Mouse (Mus musculus) liver, embryonic 15.5 days (tissue): ENCODE results near the gene Crip2. TPM values are rescaled to one million over a fixed set of nuclear protein-coding genes. Genes with fewer than 3 reads are reported as not detected.

Experiments used
- ATAC-seq: fragments of 200-750 bp; cut with Nextera tagmentation; 2 replicates; pipeline ENCODE4 v1.8.0; 2017; ENCODE audit warnings: moderate number of reproducible peaks, mild to moderate bottlenecking, moderate library complexity; ENCODE audit not compliant: insufficient read depth
- H3K27ac ChIP-seq: fragments of 300-500 bp; sonication (generic); replicated peaks from 2 replicates; pipeline ENCODE4 v1.5.1; 2015; ENCODE audit warnings: mild to moderate bottlenecking, inconsistent platforms
- H3K27me3 ChIP-seq: fragments of 300-500 bp; sonication (generic); 2 replicates; pipeline ENCODE4 v1.6.1; 2015; ENCODE audit warnings: mild to moderate bottlenecking, inconsistent platforms
- H3K36me3 ChIP-seq: fragments of 300-500 bp; sonication (generic); replicated peaks from 2 replicates; pipeline ENCODE4 v1.6.1; 2015; ENCODE audit warnings: moderate library complexity, mild to moderate bottlenecking, inconsistent platforms
- H3K4me1 ChIP-seq: fragments of 300-500 bp; sonication (generic); replicated peaks from 2 replicates; pipeline ENCODE4 v1.6.1; 2015; ENCODE audit warnings: inconsistent platforms
- H3K4me2 ChIP-seq: fragments of 300-500 bp; sonication (generic); 2 replicates; pipeline ENCODE4 v1.6.1; 2015; ENCODE audit warnings: moderate library complexity, mild to moderate bottlenecking, inconsistent platforms
- H3K4me3 ChIP-seq: fragments of 300-500 bp; sonication (generic); replicated peaks from 2 replicates; pipeline ENCODE4 v1.5.1; 2015; ENCODE audit warnings: mild to moderate bottlenecking, inconsistent platforms
- H3K9ac ChIP-seq: fragments of 300-500 bp; sonication (generic); 2 replicates; pipeline ENCODE4 v1.6.1; 2015; ENCODE audit warnings: moderate library complexity, mild to moderate bottlenecking, inconsistent platforms
- H3K9me3 ChIP-seq: fragments of 300-500 bp; sonication (generic); replicated peaks from 2 replicates; pipeline ENCODE4 v1.6.1; 2016; ENCODE audit warnings: inconsistent platforms
- WGBS: fragments of 180-500 bp; shearing (Covaris S2); methylation state at CpG from one replicate; pipeline ENCODE4 v1.1.7; 2015; ENCODE audit warnings: mixed read lengths; ENCODE audit not compliant: insufficient replicate concordance; 5-methylcytosine and 5-hydroxymethylcytosine counted together
- polyA plus RNA-seq: library from polyadenylated mRNA; unstranded; fragments of >200 nt; fragmentation: Nextera tagmentation; extraction: Ambion mirVana; gene quantifications from 2 replicates; pipeline ENCODE4 v1.2.1, GENCODE M21; 2015

Crip2 gene
- polyA plus RNA-seq, 1 experiment from 2014 or later: 45.1 TPM

DNA sequence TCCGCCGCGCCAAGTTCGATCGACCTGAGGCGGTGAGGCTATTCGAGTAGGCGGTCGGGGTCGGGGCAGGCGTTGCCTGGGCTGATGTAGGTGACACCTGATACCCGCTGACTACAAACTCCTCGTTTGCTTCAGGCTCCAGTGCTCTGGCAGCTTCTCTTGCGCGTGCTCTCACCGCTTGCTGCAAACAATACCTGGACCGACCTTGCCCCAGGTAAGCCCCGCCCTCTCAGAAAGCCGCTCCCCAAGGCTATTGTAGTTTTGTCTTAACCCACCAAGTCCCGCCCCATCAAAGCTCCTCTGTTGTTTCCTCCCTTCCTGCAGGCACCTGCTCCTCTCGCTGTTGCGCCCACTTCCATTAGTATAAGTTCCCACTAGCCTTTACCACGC is 16.5 kb downstream of the Crip2 start:
- Histone ChIP-seq H3K4me2 (peak overlapping the region; percentile 95), H3K27me3 (peaks cover 28% of the 10 kb centered on the region), H3K9ac (peak overlapping the region; percentile 81), H3K27ac (peak overlapping the region; percentile 76), H3K9me3 (no peaks in the 10 kb centered on the region), H3K4me3 (peak overlapping the region; percentile 82), H3K36me3 (peaks cover 9% of the 10 kb centered on the region; the same call in 1 of the 2 replicates), H3K4me1 (peaks cover 44% of the 10 kb centered on the region)
- ATAC-seq: peak; percentile 16; the same call in 1 of the 2 replicates
- WGBS: 1% methylated on average over 23 of the region's 23 CpGs

GRCm38 (mm10) chr12:113157002-113157401 is 17.0 kb downstream of the Crip2 start:
- Histone ChIP-seq H3K9ac (peak overlapping the region; percentile 81), H3K4me1 (peaks cover 39% of the 10 kb centered on the region), H3K4me2 (peak overlapping the region; percentile 95), H3K27ac (no peak overlapping the region), H3K27me3 (peaks cover 23% of the 10 kb centered on the region), H3K9me3 (no peaks in the 10 kb centered on the region), H3K36me3 (peaks cover 9% of the 10 kb centered on the region; the same call in 1 of the 2 replicates), H3K4me3 (peak overlapping the region; percentile 82)
- no peak for ATAC-seq
- 46% methylated on average over 8 of the region's 8 CpGs for whole genome bisulfite sequencing

DNA sequence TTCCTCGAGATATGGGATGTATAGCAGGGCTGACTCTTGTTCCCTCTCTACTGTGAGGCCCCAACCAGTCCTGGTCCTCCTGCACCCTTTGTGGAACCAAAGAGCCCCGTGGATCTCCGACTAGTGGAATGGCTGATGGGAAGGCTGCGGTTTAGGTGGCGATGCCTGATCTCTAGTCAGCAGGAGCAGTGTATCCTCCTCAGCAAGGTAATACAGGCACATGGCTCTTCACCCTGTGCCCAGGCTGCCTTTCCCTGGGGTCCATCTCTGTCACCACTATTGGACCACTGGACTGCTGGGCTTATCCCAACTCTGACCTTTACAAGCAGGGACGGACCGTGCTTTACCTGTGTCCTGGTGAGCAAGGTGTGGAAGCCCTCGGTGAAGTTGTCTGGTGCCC is 17.5 kb downstream of the Crip2 start:
- no peak for ATAC-seq
- H3K4me3 ChIP-seq: peak overlapping the region; percentile 82
- 89% methylated on average over 8 of the region's 8 CpGs for WGBS

GRCm38 (mm10) chr12:113157971-113158370 is 17.9 kb downstream of the Crip2 start:
- Histone ChIP-seq H3K4me1 (peaks cover 30% of the 10 kb centered on the region), H3K4me2 (no peak overlapping the region), H3K9me3 (no peaks in the 10 kb centered on the region), H3K9ac (no peak overlapping the region), H3K4me3 (no peak overlapping the region; the same call in 1 of the 2 replicates), H3K27me3 (peaks cover 14% of the 10 kb centered on the region), H3K27ac (no peak overlapping the region), H3K36me3 (peaks cover 13% of the 10 kb centered on the region)
- WGBS: 85% methylated on average over 8 of the region's 8 CpGs
- no peak for ATAC-seq

More for the DNA sequence above, 17.5 kb downstream of the Crip2 start:
- Histone ChIP-seq H3K9ac (peak overlapping the region; percentile 81), H3K36me3 (peaks cover 9% of the 10 kb centered on the region; the same call in 1 of the 2 replicates), H3K27ac (no peak overlapping the region), H3K27me3 (peaks cover 18% of the 10 kb centered on the region), H3K9me3 (no peaks in the 10 kb centered on the region), H3K4me1 (peaks cover 34% of the 10 kb centered on the region), H3K4me2 (peak overlapping the region; percentile 95)

- Histone ChIP-seq H3K4me1 (0 out of 2 replicates have a peak, but pooled peaks cover 10% of the 10 kb centered on the region), H3K36me3 (peaks cover 26% of the 10 kb centered on the region), H3K27me3 (no peaks in the 10 kb centered on the region), H3K4me2 (no peak overlapping the region), H3K9me3 (no peaks in the 10 kb centered on the region), H3K27ac (no peak overlapping the region), H3K9ac (no peak overlapping the region), H3K4me3 (no peak overlapping the region)
- WGBS: 76% methylated on average over 11 of the region's 11 CpGs
- no peak for ATAC-seq
Observed at GRCm38 (mm10) chr12:113163561-113164006, 23.5 kb downstream of the Crip2 start.

DNA sequence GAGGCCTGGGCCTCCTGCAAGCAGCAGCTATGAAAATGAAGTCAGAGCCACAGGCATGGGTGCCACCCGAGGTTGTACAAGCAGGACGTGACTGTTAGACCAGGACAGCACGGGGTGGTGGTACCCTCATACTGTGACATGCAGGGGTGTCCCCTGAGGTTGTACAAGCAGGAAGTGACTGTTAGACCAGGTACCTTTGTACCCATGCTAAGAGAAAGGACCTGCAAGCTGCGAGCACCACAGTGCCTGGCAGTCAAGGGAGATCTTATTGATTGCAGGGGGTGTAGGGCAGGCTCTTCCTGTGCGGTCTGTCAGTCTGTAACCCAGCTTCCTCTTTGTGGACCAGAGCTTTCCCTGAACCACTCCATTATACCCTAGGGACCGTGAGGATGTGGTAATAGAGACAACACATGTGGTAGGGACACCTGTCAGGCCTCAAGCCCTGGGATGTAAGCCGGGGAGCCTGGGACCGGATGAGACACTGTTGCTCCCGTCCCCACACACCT is 28.0 kb downstream of the Crip2 start:
- Histone ChIP-seq H3K36me3 (peaks cover 12% of the 10 kb centered on the region), H3K9ac (no peak overlapping the region), H3K27me3 (no peaks in the 10 kb centered on the region), H3K4me3 (no peak overlapping the region), H3K9me3 (no peaks in the 10 kb centered on the region), H3K4me1 (0 out of 2 replicates have a peak, but pooled peaks cover 10% of the 10 kb centered on the region), H3K27ac (no peak overlapping the region), H3K4me2 (no peak overlapping the region)
- peak; percentile 40 for ATAC-seq
- WGBS: 16% methylated on average over 9 of the region's 9 CpGs

DNA sequence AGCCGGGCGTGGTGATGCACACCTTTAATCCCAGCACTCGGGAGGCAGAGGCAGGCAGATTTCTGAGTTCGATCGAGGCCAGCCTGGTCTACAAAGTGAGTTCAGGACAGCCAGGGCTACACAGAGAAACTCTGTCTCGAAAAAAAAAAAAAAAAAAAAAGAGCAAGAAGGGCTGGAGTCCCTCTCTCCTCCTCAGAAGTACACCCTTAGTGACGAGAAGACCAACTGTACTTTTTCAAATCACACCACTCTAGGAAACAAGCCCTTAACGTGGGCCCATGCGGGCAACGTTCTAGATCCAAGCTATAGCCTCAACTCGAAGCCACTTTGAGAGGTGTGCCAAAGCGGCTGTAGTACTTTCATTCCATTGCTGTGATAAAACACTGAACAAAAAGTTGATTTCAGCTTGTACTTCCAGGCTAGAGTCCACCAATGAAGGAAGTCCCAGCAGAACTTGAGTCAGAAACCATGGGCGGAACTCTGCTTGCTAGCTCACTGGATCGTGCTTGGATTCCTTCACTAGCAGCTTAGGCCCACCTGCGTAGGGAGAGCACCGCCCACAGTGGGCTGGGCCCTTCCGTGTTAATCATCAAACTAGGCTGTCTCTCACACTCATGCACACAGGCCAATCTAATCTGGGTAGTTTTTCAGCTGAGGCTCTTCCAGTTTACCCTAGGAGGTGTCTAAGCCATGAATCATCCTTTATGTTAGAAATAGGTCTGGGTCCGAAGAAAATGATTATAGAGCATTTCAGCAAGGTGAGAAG is 37.1 kb downstream of the Crip2 start:
- no peak for ATAC-seq
- no peaks in the 10 kb centered on the region for H3K9me3 ChIP-seq
- 65% methylated on average over 18 of the region's 18 CpGs for WGBS
- H3K4me1 ChIP-seq: no peaks in the 10 kb centered on the region
- H3K4me2 ChIP-seq: no peak overlapping the region
- H3K36me3 ChIP-seq: no peaks in the 10 kb centered on the region
- no peak overlapping the region for H3K9ac ChIP-seq
- no peak overlapping the region for H3K4me3 ChIP-seq
- H3K27ac ChIP-seq: no peak overlapping the region
- no peaks in the 10 kb centered on the region; the same call in 1 of the 2 replicates for H3K27me3 ChIP-seq

DNA sequence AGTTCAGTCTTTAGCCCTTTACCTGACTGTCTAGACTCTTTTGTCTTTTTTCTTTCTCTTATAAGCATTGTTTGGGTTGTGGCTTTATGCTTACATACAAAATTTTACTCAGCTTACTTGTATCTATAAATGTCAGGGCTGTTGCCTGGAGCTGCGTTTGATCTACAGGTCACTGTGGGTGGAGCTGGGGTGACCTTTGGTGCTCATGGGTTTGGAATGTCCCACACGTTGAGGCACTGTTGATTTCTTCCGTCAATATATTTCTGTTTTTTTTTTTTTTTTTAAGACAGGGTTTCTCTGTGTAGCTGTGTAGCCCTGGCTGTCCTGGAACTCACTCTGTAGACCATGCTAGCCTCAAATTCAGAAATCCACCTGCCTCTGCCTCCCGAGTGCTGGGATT is 41.0 kb downstream of the Crip2 start:
- Histone ChIP-seq H3K27me3 (peaks cover 24% of the 10 kb centered on the region), H3K4me3 (no peak overlapping the region), H3K4me1 (peaks cover 6% of the 10 kb centered on the region; the same call in 1 of the 2 replicates), H3K36me3 (no peaks in the 10 kb centered on the region), H3K9me3 (no peaks in the 10 kb centered on the region), H3K4me2 (no peak overlapping the region), H3K9ac (no peak overlapping the region), H3K27ac (no peak overlapping the region)
- WGBS: 59% methylated on average over 4 of the region's 4 CpGs
- ATAC-seq: no peak

GRCm38 (mm10) chr12:113184945-113185344 is 44.9 kb downstream of the Crip2 start:
- ATAC-seq: no peak
- no peaks in the 10 kb centered on the region for H3K9me3 ChIP-seq
- no peak overlapping the region for H3K4me2 ChIP-seq
- H3K27ac ChIP-seq: no peak overlapping the region
- no peak overlapping the region for H3K9ac ChIP-seq
- WGBS: 53% methylated on average over 5 of the region's 5 CpGs
- no peak overlapping the region for H3K4me3 ChIP-seq
- no peaks in the 10 kb centered on the region for H3K36me3 ChIP-seq
- H3K27me3 ChIP-seq: peaks cover 50% of the 10 kb centered on the region
- peaks cover 19% of the 10 kb centered on the region for H3K4me1 ChIP-seq

GRCm38 (mm10) chr12:113185442-113186291 is 45.6 kb downstream of the Crip2 start, which contains the start of gene Tmem121:
TSS of gene Tmem121 (plus strand) at chr12:113185930.
- Histone ChIP-seq H3K36me3 (no peaks in the 10 kb centered on the region), H3K9ac (no peak within 1 kb of the TSS), H3K27ac (no peak within 1 kb of the TSS), H3K4me2 (peak within 1 kb of the TSS; percentile 64), H3K4me1 (peaks cover 19% of the 10 kb centered on the region), H3K27me3 (peaks cover 50% of the 10 kb centered on the region), H3K4me3 (peak within 1 kb of the TSS; percentile 39), H3K9me3 (no peaks in the 10 kb centered on the region)
- 3% methylated on average over 63 of the region's 63 CpGs for WGBS
- ATAC-seq: no peak
